Mouse (Mus musculus): Measurements from ENCODE around the gene Trim7. TPM values are rescaled to one million over a fixed set of nuclear protein-coding genes. Genes with fewer than 3 reads are reported as not detected.

Gene Trim7
- polyA plus RNA-seq, 1 experiment from 2014 or later = 0.80 TPM

GRCm38 (mm10) chr11:48793184-48793583 is 32.8 kb upstream of the Trim7 start:
- H3K4me3 ChIP-seq = no peak overlapping the region
- H3K4me1 ChIP-seq = peaks cover 7% of the 10 kb centered on the region
- no peak overlapping the region for H3K9ac ChIP-seq
- H3K36me3 ChIP-seq (ENCODE audit: poor library complexity, severe bottlenecking) = no peaks in the 10 kb centered on the region
- H3K9me3 ChIP-seq (replicated peaks) = no peaks in the 10 kb centered on the region
- H3K27me3 ChIP-seq = no peaks in the 10 kb centered on the region
- H3K27ac ChIP-seq = no peak overlapping the region
- WGBS = 96% methylated on average over 3 of the region's 3 CpGs
- no peak for ATAC-seq
- no peak overlapping the region for H3K4me2 ChIP-seq

GRCm38 (mm10) chr11:48795221-48795620 is 30.7 kb upstream of the Trim7 start:
- no peaks in the 10 kb centered on the region for H3K36me3 ChIP-seq (ENCODE audit: poor library complexity, severe bottlenecking)
- no peak overlapping the region for H3K4me3 ChIP-seq
- no peak overlapping the region for H3K9ac ChIP-seq
- WGBS = 88% methylated on average over 7 of the region's 7 CpGs
- no peak overlapping the region for H3K4me2 ChIP-seq
- no peaks in the 10 kb centered on the region for H3K9me3 ChIP-seq (replicated peaks)
- ATAC-seq = no peak
- H3K27me3 ChIP-seq = no peaks in the 10 kb centered on the region
- H3K27ac ChIP-seq = no peak overlapping the region
- peaks cover 18% of the 10 kb centered on the region for H3K4me1 ChIP-seq

GRCm38 (mm10) chr11:48796290-48796689 is 29.6 kb upstream of the Trim7 start:
- no peaks in the 10 kb centered on the region for H3K27me3 ChIP-seq
- 84% methylated on average over 4 of the region's 4 CpGs for WGBS
- no peak overlapping the region for H3K27ac ChIP-seq
- H3K9me3 ChIP-seq (replicated peaks) = no peaks in the 10 kb centered on the region
- no peak overlapping the region for H3K4me2 ChIP-seq
- H3K4me3 ChIP-seq = no peak overlapping the region
- H3K36me3 ChIP-seq (ENCODE audit: poor library complexity, severe bottlenecking) = no peaks in the 10 kb centered on the region
- no peak overlapping the region for H3K9ac ChIP-seq
- peaks cover 20% of the 10 kb centered on the region for H3K4me1 ChIP-seq
- no peak for ATAC-seq

DNA sequence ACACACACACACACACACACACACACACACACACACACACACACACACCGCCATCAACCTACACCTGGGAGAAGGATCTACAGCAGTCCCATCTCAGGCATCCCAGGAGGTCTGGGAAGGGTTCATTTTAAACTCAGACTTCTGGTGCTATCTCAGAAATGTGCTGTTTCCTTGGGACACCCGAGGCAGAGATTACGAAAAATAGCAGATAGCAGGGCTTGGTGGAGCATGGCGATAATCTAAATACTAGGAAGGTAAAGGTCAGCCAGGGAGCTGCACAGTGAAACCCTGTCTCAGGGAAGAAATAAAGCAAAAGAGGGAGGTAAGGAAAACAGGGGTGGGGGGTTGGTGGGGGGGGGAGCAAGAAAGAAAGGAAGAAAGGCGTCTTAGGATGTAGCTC is 28.7 kb upstream of the Trim7 start:
- Histone ChIP-seq H3K36me3 (ENCODE audit: poor library complexity, severe bottlenecking) (peaks cover 8% of the 10 kb centered on the region), H3K4me2 (no peak overlapping the region), H3K9me3 (replicated peaks) (no peaks in the 10 kb centered on the region), H3K27ac (no peak overlapping the region), H3K27me3 (no peaks in the 10 kb centered on the region), H3K9ac (no peak overlapping the region), H3K4me1 (peaks cover 30% of the 10 kb centered on the region), H3K4me3 (no peak overlapping the region)
- WGBS = 87% methylated on average over 5 of the region's 5 CpGs
- ATAC-seq = no peak

DNA sequence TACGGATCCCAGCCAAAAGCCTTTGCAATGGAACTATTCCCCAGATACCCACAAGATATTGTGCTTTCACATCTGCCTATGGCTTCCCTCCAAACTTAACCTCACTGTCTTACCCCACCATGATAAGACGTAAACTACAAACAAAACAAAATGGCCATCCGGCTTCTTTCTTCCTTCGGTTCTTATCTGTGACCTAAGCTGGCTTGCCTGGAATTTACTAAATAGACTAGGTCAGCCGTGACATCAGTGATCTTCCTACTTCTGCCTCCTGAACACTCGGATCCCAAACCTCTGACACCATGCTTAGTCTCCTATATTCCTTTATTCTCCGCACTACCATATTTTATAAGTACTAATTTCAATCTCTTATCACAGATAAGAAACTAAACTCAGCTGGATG is 27.6 kb upstream of the Trim7 start:
- ATAC-seq = no peak
- WGBS = 83% methylated on average over 7 of the region's 7 CpGs
- no peaks in the 10 kb centered on the region for H3K9me3 ChIP-seq (replicated peaks)
- peak overlapping the region; percentile 95 for H3K9ac ChIP-seq
- H3K36me3 ChIP-seq (ENCODE audit: poor library complexity, severe bottlenecking) = peaks cover 19% of the 10 kb centered on the region
- no peaks in the 10 kb centered on the region for H3K27me3 ChIP-seq
- peak overlapping the region; percentile 84 for H3K4me2 ChIP-seq
- no peak overlapping the region for H3K27ac ChIP-seq
- 0 out of 2 replicates have a peak overlapping the region, but pooled peaks have one; percentile 88 for H3K4me3 ChIP-seq
- H3K4me1 ChIP-seq = peaks cover 40% of the 10 kb centered on the region

DNA sequence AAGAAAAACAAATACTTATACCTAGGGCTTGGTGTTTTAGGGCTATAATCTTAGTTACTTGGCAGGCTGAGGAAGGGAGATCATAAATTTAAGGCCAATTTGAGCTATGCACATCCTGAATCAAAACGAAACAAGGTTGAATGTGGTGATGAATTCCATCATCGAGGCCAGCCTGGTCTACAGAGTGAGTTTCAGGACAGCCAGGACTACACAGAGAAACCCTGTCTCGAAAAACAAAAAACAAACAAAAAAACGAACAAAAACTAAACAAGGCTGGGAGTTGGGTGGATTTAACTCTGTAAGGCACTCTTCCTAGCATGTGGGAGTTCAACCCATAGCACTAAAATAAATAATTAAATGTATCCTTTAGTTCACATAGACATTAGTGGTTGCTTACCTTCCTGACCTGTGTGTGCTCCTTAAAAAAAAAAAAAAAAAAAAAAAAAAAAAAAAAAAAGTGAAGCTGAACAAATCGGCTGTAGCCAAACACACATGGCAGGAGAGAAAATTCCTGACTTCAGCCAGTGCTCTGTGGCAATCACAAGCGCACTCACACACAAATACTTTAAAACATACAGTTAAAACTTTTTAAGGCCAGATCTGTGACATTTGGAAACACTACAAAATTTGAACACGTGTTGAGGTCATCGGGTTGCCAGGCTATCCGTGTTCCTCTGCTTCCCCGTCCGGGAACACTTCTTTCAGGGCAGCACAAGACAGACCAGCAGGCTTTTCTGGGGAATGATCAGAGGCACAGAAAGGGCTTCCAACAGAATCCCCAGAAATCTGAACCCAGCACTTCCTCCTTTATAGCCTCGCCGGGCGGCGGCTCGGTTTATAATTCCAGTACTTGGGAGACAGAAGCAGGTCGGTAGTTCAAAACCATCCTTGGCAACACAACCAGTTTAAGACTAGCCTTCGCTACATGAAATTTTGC is 26.7 kb upstream of the Trim7 start:
- Histone ChIP-seq H3K36me3 (ENCODE audit: poor library complexity, severe bottlenecking) (peaks cover 28% of the 10 kb centered on the region), H3K9ac (peak overlapping the region; percentile 95), H3K27me3 (no peaks in the 10 kb centered on the region), H3K27ac (peak overlapping the region; percentile 92), H3K4me2 (peak overlapping the region; percentile 84), H3K4me1 (peaks cover 40% of the 10 kb centered on the region), H3K4me3 (peak overlapping the region; percentile 88), H3K9me3 (replicated peaks) (no peaks in the 10 kb centered on the region)
- 11% methylated on average over 18 of the region's 18 CpGs for WGBS
- ATAC-seq = peak; percentile 25

- peak within 1 kb of the TSS; percentile 84 for H3K4me2 ChIP-seq
- H3K4me3 ChIP-seq = peak within 1 kb of the TSS; percentile 88
- no peaks in the 10 kb centered on the region for H3K27me3 ChIP-seq
- H3K9me3 ChIP-seq (replicated peaks) = no peaks in the 10 kb centered on the region
- H3K36me3 ChIP-seq (ENCODE audit: poor library complexity, severe bottlenecking) = peaks cover 37% of the 10 kb centered on the region
- H3K9ac ChIP-seq = peak within 1 kb of the TSS; percentile 95
- peaks cover 40% of the 10 kb centered on the region for H3K4me1 ChIP-seq
- H3K27ac ChIP-seq = peak within 1 kb of the TSS; percentile 92
- peak; percentile 94 for ATAC-seq
- under 1% methylated on average over 47 of the region's 47 CpGs for WGBS
Measured at GRCm38 (mm10) chr11:48799921-48800701, 25.8 kb upstream of the Trim7 start, which contains the start of gene Rack1. Rack1 (plus strand) TSS chr11:48800332.

- Histone ChIP-seq H3K4me1 (peaks cover 40% of the 10 kb centered on the region), H3K27ac (no peak overlapping the region), H3K4me2 (peak overlapping the region; percentile 84), H3K27me3 (no peaks in the 10 kb centered on the region), H3K9me3 (replicated peaks) (no peaks in the 10 kb centered on the region), H3K4me3 (peak overlapping the region; percentile 88), H3K36me3 (ENCODE audit: poor library complexity, severe bottlenecking) (peaks cover 57% of the 10 kb centered on the region), H3K9ac (peak overlapping the region; percentile 95)
- ATAC-seq = no peak
- WGBS = 81% methylated on average over 17 of the region's 17 CpGs
Measured at GRCm38 (mm10) chr11:48801831-48802772, 23.8 kb upstream of the Trim7 start.

- Histone ChIP-seq H3K4me2 (no peak overlapping the region), H3K36me3 (ENCODE audit: poor library complexity, severe bottlenecking) (peaks cover 75% of the 10 kb centered on the region), H3K27ac (no peak overlapping the region), H3K4me1 (peaks cover 28% of the 10 kb centered on the region), H3K9me3 (replicated peaks) (no peaks in the 10 kb centered on the region), H3K9ac (no peak overlapping the region), H3K27me3 (no peaks in the 10 kb centered on the region), H3K4me3 (no peak overlapping the region)
- ATAC-seq = no peak
- 91% methylated on average over 2 of the region's 2 CpGs for WGBS
Measured at GRCm38 (mm10) chr11:48803988-48804387, 22.0 kb upstream of the Trim7 start.

- Histone ChIP-seq H3K27ac (no peak overlapping the region), H3K4me2 (no peak overlapping the region), H3K4me1 (peaks cover 25% of the 10 kb centered on the region), H3K9ac (no peak overlapping the region), H3K36me3 (ENCODE audit: poor library complexity, severe bottlenecking) (peaks cover 85% of the 10 kb centered on the region), H3K27me3 (no peaks in the 10 kb centered on the region), H3K4me3 (no peak overlapping the region), H3K9me3 (replicated peaks) (no peaks in the 10 kb centered on the region)
- ATAC-seq = no peak
- WGBS = 79% methylated on average over 2 of the region's 2 CpGs
Measured at GRCm38 (mm10) chr11:48804922-48805321, 21.0 kb upstream of the Trim7 start.

DNA sequence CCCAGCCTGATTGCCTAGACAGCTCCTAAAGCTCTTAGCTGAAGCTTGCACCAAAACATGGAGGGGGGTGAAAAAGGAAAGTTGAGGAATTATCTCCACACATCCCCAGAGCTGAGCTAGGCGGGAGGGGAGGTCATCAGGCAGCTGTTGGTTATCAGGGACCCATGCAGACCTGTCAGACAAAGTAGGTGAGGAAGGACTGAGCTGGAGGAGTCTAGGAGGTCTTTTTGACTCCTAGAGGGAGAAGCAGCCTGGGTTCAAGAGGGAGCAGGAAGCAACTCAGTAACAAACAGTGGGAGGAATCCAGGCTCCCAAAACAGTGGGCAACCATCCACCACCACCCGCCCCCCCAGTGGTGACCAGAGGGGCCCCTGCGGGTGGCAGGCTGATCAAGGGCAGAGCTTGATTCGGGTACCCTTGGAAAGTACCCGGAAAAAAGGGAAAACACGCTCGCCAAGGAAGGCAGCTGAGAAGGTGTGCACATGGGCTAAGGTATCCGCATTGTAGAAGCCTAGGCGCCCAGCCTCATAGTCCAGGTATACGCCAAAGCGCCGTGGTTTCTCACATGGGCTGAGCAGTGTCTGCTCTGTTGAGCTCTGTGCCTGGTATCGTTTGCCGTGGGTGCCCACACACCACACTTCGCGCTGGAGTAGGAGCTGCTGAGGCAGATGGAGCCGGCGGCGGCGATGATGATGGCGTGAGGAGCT is 18.9 kb upstream of the Trim7 start:
- H3K36me3 ChIP-seq (ENCODE audit: poor library complexity, severe bottlenecking) = peaks cover 100% of the 10 kb centered on the region
- 66% methylated on average over 21 of the region's 21 CpGs for WGBS

More for the DNA sequence above, 18.9 kb upstream of the Trim7 start:
- peaks cover 13% of the 10 kb centered on the region for H3K4me1 ChIP-seq
- H3K9me3 ChIP-seq (replicated peaks) = no peaks in the 10 kb centered on the region
- no peaks in the 10 kb centered on the region for H3K27me3 ChIP-seq
- H3K27ac ChIP-seq = no peak overlapping the region
- no peak overlapping the region for H3K9ac ChIP-seq
- no peak overlapping the region for H3K4me2 ChIP-seq
- ATAC-seq = peak; percentile 44
- no peak overlapping the region for H3K4me3 ChIP-seq

All from forebrain, embryonic 13.5 days (tissue).